Mouse (Mus musculus): Measurements from ENCODE around the gene Uncx.

The Uncx gene

GRCm38 (mm10) chr5:139543214-139543613 is at the start of gene Uncx:
TSS of gene Uncx (plus strand) at chr5:139543494.
- in situ Hi-C loops (cut with MboI; ENCODE audit: unreplicated experiment in 2 of 2): no loop called here

- in situ Hi-C loops (cut with MboI; ENCODE audit: unreplicated experiment in 2 of 2): no loop called here
Measured at GRCm38 (mm10) chr5:139493690-139494089, 49.6 kb upstream of the Uncx start.

DNA sequence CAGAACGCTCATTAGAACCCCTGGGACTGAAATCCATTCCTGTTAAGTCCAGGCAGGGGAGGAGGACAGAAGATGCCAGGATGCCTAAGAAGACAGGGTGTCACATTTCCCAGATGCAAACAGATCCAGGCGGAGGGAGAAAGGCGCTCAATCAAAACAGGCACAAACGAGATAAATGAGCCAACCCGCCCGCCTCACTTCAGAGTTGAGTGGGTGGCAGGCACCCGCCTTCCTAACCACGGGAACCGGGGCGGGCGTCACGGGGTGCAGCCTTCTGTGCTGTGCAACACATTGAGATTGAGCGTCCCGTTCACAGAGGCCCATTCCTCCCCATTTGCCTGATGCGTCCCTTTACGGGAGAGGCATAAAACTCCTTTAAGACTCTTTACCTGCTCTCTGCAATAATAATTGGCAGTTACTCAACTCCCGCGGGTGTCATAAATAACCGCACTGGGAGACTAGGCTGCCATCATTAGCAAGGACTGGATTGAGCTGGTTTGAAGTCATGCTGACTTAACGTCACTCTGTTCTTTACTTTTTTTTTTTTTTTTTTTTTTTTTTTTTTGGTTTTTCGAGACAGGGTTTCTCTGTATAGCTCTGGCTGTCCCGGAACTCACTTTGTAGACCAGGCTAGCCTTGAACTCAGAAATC is 48.1 kb upstream of the Uncx start:
- in situ Hi-C loops (cut with MboI; ENCODE audit: unreplicated experiment in 2 of 2): no loop called here

GRCm38 (mm10) chr5:139496939-139497338 is 46.4 kb upstream of the Uncx start:
- in situ Hi-C loops (cut with MboI; ENCODE audit: unreplicated experiment in 2 of 2): no loop called here

- in situ Hi-C loops (cut with MboI; ENCODE audit: unreplicated experiment in 2 of 2): no loop called here
Measured at GRCm38 (mm10) chr5:139498791-139499190, 44.5 kb upstream of the Uncx start.

DNA sequence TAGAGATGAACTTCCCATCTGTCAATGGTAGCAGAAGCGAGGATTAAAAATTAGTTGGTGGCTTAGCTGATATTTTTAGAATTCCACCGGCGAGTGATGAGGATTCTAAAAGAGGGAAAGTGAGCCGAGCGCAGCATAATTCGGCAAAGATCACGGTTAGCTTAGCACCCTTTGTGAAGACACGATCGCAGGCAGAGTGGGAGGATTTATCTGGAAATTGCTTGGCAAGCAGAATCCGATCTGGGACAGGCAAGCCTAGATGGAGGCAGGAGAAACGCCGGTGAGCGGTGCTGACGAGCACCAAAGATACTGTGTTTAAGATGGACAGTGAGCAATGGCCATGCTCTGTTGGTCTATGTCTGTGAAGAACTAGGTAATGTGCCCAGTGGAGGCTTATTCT is 41.0 kb upstream of the Uncx start:
- in situ Hi-C loops (cut with MboI; ENCODE audit: unreplicated experiment in 2 of 2): loop anchor here (5.0 to 25.0 kb wide), 5 partner anchors 85 to 647 kb away; no protein-coding TSS in a partner anchor

DNA sequence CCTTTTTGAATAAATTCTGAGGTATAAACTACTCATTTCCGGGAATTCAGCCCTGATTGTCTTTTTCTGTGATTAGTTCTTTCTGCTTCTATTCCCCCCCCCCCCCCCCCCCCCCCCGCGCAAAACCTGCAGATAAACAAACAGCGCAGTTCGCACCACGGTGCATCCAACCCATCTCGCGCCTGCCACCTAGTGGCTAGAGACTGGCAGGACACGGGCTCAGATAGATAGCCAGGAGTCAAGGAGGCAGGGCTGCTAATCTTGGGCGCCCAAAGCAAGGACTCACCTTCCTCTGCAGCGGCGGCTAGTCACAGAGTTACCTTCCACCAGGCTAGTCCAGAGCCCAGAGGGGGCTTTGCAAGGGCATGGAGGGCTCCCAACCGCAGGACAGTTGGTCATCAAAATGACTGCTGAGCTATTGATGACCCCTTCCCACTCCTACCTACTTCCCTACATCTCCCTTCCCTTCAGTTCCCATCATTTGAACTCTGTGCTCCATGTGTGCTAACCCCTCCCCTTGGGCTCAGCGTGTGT is 38.2 kb upstream of the Uncx start:
- in situ Hi-C loops (cut with MboI; ENCODE audit: unreplicated experiment in 2 of 2): loop anchor here (5.0 to 25.0 kb wide), 4 partner anchors 143 to 650 kb away; no protein-coding TSS in a partner anchor

- in situ Hi-C loops (cut with MboI; ENCODE audit: unreplicated experiment in 2 of 2): loop anchor here (5.0 to 25.0 kb wide), 4 partner anchors 144 to 651 kb away; no protein-coding TSS in a partner anchor
Measured at GRCm38 (mm10) chr5:139506207-139506606, 37.1 kb upstream of the Uncx start.

GRCm38 (mm10) chr5:139510682-139511366 is 32.5 kb upstream of the Uncx start:
- in situ Hi-C loops (cut with MboI; ENCODE audit: unreplicated experiment in 2 of 2): loop anchor here in 1 of 2 experiments (25.0 kb wide), 1 partner anchor 649 kb away; no protein-coding TSS in a partner anchor

GRCm38 (mm10) chr5:139512201-139512600 is 31.1 kb upstream of the Uncx start:
- in situ Hi-C loops (cut with MboI; ENCODE audit: unreplicated experiment in 2 of 2): loop anchor here in 1 of 2 experiments (25.0 kb wide), 1 partner anchor 650 kb away; no protein-coding TSS in a partner anchor

- in situ Hi-C loops (cut with MboI; ENCODE audit: unreplicated experiment in 2 of 2): loop anchor here in 1 of 2 experiments (25.0 kb wide), 1 partner anchor 654 kb away; no protein-coding TSS in a partner anchor
Measured at GRCm38 (mm10) chr5:139516281-139516680, 27.0 kb upstream of the Uncx start.

DNA sequence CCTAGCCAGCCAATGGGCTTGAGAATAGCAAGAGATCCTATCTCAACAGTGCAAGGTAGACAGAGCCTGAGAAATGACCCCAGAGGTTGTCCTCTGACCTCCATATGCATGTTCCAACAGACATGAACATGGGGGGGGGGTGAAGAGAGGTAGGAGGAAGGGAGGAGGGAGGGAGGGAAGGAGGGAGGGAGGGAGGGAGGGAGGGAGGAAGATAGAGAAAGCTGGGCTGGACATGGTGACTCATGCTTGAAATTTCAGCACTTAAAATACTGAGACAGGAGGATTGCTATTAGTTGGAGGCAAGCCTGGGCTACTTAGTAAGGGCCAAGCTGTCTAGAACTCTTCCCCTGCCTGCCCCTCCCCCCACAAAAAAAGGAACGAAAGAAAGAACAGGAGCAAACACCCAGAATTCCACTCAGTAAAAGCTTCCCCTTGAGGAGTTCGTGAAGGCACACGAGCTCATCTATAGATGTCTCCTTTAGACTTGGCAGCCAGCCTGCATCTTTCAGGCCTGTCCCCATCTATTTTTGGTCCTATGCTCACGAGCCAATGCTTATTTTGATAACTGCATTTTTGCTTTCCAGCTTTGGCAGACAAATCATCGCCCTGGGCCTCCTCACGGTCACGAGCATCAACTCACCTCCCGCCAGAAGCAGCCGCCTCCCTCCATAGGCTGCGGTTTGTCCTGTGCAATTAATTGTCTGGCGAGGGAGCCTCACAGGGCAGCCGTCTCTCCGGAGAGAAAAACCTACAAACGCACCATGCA is 23.0 kb upstream of the Uncx start:
- in situ Hi-C loops (cut with MboI; ENCODE audit: unreplicated experiment in 2 of 2): loop anchor here in 1 of 2 experiments (25.0 kb wide), 1 partner anchor 658 kb away; no protein-coding TSS in a partner anchor

DNA sequence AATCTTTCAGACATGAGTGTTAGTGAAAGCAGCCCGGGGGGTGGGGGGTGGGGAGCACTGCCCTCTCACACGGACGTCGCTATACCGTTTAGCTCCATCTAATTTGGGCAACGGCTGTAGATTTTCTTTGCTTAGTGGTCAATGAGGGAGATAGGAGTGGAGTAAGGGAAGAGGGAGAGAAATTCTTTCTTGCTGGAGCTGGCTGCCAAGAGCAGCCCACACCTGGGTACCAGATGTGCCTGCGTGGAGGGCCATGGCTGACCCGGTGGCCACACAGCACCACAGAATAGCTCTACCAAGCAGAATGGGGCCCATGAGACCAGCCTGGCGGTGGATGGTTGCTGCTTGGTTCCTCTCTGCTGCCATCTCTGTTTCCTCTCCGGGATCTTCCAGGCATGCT is 21.3 kb upstream of the Uncx start:
- in situ Hi-C loops (cut with MboI; ENCODE audit: unreplicated experiment in 2 of 2): loop anchor here in 1 of 2 experiments (25.0 kb wide), 1 partner anchor 660 kb away; no protein-coding TSS in a partner anchor

DNA sequence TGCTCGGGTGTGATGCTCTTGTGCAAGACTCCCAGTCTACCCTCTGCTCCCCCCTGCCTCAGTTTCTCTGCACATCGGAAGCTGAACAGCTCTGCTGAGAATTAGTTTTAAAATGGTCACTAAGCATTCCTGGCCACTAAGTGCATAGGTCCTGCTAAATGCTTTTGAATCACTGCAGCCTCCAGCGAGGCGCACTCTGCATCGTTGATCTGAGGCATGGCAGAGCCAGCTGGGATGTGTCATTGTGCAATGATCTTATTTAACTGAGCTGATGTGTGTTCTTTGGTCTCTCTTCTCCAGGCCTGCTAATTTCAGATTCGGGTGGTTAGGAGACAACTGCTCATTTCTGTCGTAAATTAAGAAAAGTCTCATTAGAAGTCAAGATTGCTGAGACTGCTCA is 14.4 kb upstream of the Uncx start:
- in situ Hi-C loops (cut with MboI; ENCODE audit: unreplicated experiment in 2 of 2): no loop called here

GRCm38 (mm10) chr5:139535386-139535919 is 7.8 kb upstream of the Uncx start:
- in situ Hi-C loops (cut with MboI; ENCODE audit: unreplicated experiment in 2 of 2): loop anchor here (5.0 to 10.0 kb wide), 3 partner anchors 132 to 289 kb away; partner anchors contain the start of genes Gm26938 (in 1 of the 2) and Psmg3 (in 1 of the 2)

DNA sequence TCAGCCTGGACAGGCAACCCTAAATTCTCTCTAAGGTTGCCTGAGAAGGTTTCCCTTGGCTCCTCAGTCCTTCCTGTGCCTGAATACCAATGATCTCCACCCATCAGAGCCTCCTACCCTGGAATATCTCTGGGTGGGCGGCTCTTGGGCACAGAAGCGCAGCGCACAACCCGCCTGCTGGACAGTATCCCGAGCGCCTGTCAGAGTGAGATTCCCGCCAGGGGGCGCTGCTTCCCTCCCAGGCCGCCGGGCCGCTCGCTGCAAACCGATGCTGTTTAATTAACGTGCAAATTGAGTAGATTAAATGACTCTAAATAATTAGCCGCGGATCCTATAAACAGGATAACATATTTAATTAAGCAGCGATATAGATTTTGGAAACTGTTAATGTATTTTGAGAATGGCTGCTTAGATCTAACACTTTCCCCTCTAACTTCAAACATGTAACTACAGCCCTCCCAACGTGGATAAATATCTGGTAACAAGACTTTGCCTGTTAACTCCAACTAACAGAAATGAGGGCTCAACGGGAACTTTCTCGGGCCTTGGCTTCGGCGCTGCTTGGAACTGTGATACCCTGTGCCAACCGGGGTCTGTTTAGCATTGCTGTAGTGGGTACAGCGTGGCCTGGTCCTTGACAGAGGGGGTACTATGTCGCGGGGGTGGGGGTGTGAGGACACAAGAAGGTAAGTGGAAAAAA is 6.9 kb upstream of the Uncx start:
- in situ Hi-C loops (cut with MboI; ENCODE audit: unreplicated experiment in 2 of 2): loop anchor here (5.0 to 10.0 kb wide), 3 partner anchors 131 to 288 kb away; partner anchors contain the start of genes Gm26938 (in 1 of the 2) and Psmg3 (in 1 of the 2)

GRCm38 (mm10) chr5:139536911-139537738 is 6.2 kb upstream of the Uncx start:
- in situ Hi-C loops (cut with MboI; ENCODE audit: unreplicated experiment in 2 of 2): loop anchor here (5.0 to 10.0 kb wide), 3 partner anchors 130 to 288 kb away; partner anchors contain the start of genes Gm26938 (in 1 of the 2) and Psmg3 (in 1 of the 2)

DNA sequence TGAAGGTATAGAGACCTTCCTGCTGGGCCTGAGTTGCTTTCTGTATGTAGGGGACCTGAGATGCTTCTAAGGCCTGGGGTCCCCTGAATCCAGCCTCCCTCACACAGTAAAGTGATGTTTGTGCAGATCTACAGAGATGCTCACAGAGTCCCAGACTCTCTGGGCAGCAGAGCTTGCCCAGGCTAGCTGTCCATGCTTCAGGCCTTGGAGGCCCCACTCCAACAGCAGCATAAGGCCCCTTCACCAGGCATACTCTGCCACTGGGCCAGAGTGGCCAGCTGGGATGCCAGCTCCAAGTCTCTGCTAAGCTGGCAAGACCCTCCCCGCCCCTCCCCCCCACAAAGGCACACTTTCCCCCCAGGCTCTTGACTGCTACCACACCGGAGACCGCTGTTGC is 5.6 kb upstream of the Uncx start:
- in situ Hi-C loops (cut with MboI; ENCODE audit: unreplicated experiment in 2 of 2): loop anchor here (5.0 to 10.0 kb wide), 3 partner anchors 130 to 287 kb away; partner anchors contain the start of genes Gm26938 (in 1 of the 2) and Psmg3 (in 1 of the 2)

Data from v-Abl transformed pro-B cells (cell line).